Comparison of ENCODE assay signal across 8 mouse cellular contexts in genomic region chr6:99484884-99485216, GRCm38 (mm10). TPM values are rescaled to one million over a fixed set of nuclear protein-coding genes. Genes with fewer than 3 reads are reported as not detected.
DNase-seq lines count a peak whose midpoint lies in the region; ATAC-seq and TF ChIP-seq lines count a peak whose summit lies in the region.

No protein-coding gene starts in this region.

- peak overlapping the region; percentile 4 to 29; a peak in 3 of 4 replicates for H3K4me3 ChIP-seq in heart, embryonic 14.5 days (ENCODE audit: control insufficient read depth in 1 of 2, insufficient read depth in 1 of 2, low read depth in 1 of 2, low read length in 2 of 2)
- peak overlapping the region; percentile 45 for H3K4me3 ChIP-seq in E14TG2a.4 (replicated peaks; ENCODE audit: low read length)
- H3K4me3 ChIP-seq in forebrain, postnatal 0 days (ENCODE audit: low read depth, low read length) = peak overlapping the region; percentile 18; the same call in 1 of the 2 replicates
- no peak overlapping the region for H3K4me3 ChIP-seq in liver, embryonic 16.5 days (ENCODE audit: low read depth, low read length)

- 24% methylated on average over 8 of the region's 8 CpGs for WGBS in heart, embryonic 14.5 days
- 12% methylated on average over 8 of the region's 8 CpGs for WGBS in forebrain, postnatal 0 days
- WGBS in liver, embryonic 16.5 days (ENCODE audit: insufficient replicate concordance) = 26% methylated on average over 8 of the region's 8 CpGs

- H3K27ac ChIP-seq in heart, embryonic 14.5 days (replicated peaks in 1 of 2; ENCODE audit: control insufficient read depth in 1 of 2, insufficient read depth in 1 of 2, low read depth in 2 of 2, low read length in 2 of 2) = peak overlapping the region; percentile 93 to 99
- H3K27ac ChIP-seq in forebrain, postnatal 0 days (ENCODE audit: low read depth, low read length) = peak overlapping the region; percentile 62; the same call in 1 of the 2 replicates
- H3K27ac ChIP-seq in liver, embryonic 16.5 days (ENCODE audit: low read length) = peak overlapping the region; percentile 25; the same call in 1 of the 2 replicates

- peak overlapping the region; percentile 70 for H3K9ac ChIP-seq in heart, embryonic 14.5 days (ENCODE audit: low read length)
- H3K9ac ChIP-seq in forebrain, postnatal 0 days = peak overlapping the region; percentile 44; the same call in 1 of the 2 replicates
- no peak overlapping the region for H3K9ac ChIP-seq in liver, embryonic 16.5 days (ENCODE audit: low read depth, low read length)

- no peak for DNase-seq in heart, adult 8-10 months (ENCODE audit: low spot score)
- no peak for DNase-seq in forebrain, postnatal 0 days
- no peak for DNase-seq in adrenal gland, adult (ENCODE audit: inconsistent age in 2 of 2, low spot score in 1 of 2)
- DNase-seq in urinary bladder, postnatal 10 days (ENCODE audit: low spot score) = no peak
- DNase-seq in urinary bladder, adult 2 months (ENCODE audit: low spot score) = no peak

- no peak for ATAC-seq in heart, embryonic 14.5 days (ENCODE audit: insufficient number of reproducible peaks, insufficient read depth, low FRiP score, low read depth)
- no peak for ATAC-seq in forebrain, postnatal 0 days
- no peak for ATAC-seq in liver, embryonic 16.5 days (ENCODE audit: low read depth)

- TF ChIP-seq CTCF in E14TG2a.4 (conservative IDR thresholded peaks at IDR 0.05; ENCODE audit: low read length) = no peak
- no peak for TF ChIP-seq CTCF in forebrain, postnatal 0 days (IDR thresholded peaks at IDR 0.05; ENCODE audit: low read depth)

- peaks cover 12 to 35% of the 10 kb centered on the region in 2 experiments for H3K4me1 ChIP-seq in heart, embryonic 14.5 days (ENCODE audit: control insufficient read depth in 2 of 2, insufficient read depth in 2 of 2, low read length in 2 of 2)
- peaks cover 24% of the 10 kb centered on the region for H3K4me1 ChIP-seq in E14TG2a.4 (replicated peaks; ENCODE audit: low read depth, low read length)
- peaks cover 20% of the 10 kb centered on the region for H3K4me1 ChIP-seq in forebrain, postnatal 0 days (ENCODE audit: insufficient read depth)
- H3K4me1 ChIP-seq in liver, embryonic 16.5 days (ENCODE audit: control insufficient read depth, low read depth, low read length) = peaks cover 7% of the 10 kb centered on the region

- 0 out of 2 replicates have a peak, but pooled peaks cover 3% of the 10 kb centered on the region for H3K36me3 ChIP-seq in heart, embryonic 14.5 days (ENCODE audit: control insufficient read depth, insufficient read depth, low read length)
- H3K36me3 ChIP-seq in E14TG2a.4 (ENCODE audit: insufficient read depth, low read length) = no peaks in the 10 kb centered on the region
- H3K36me3 ChIP-seq in forebrain, postnatal 0 days (ENCODE audit: insufficient read depth) = no peaks in the 10 kb centered on the region
- H3K36me3 ChIP-seq in liver, embryonic 16.5 days (ENCODE audit: control insufficient read depth, insufficient read depth) = no peaks in the 10 kb centered on the region

- H3K4me2 ChIP-seq in heart, embryonic 14.5 days (ENCODE audit: low read length) = peak overlapping the region; percentile 59
- peak overlapping the region; percentile 53 for H3K4me2 ChIP-seq in forebrain, postnatal 0 days (ENCODE audit: low read depth)
- peak overlapping the region; percentile 31; the same call in 1 of the 2 replicates for H3K4me2 ChIP-seq in liver, embryonic 16.5 days (ENCODE audit: low read depth, low read length)

- H3K9me3 ChIP-seq in heart, embryonic 14.5 days (ENCODE audit: control insufficient read depth, low read length) = no peaks in the 10 kb centered on the region
- H3K9me3 ChIP-seq in E14TG2a.4 (ENCODE audit: low read length) = no peaks in the 10 kb centered on the region
- no peaks in the 10 kb centered on the region for H3K9me3 ChIP-seq in forebrain, postnatal 0 days (ENCODE audit: low read length)
- no peaks in the 10 kb centered on the region for H3K9me3 ChIP-seq in liver, embryonic 16.5 days (replicated peaks; ENCODE audit: control insufficient read depth, low read length)

- H3K27me3 ChIP-seq in heart, embryonic 14.5 days (ENCODE audit: control insufficient read depth, insufficient read depth, low read length) = no peaks in the 10 kb centered on the region
- H3K27me3 ChIP-seq in E14TG2a.4 (ENCODE audit: insufficient read depth, low read length) = peaks cover 21% of the 10 kb centered on the region
- no peaks in the 10 kb centered on the region for H3K27me3 ChIP-seq in forebrain, postnatal 0 days (ENCODE audit: insufficient read depth, low read length)
- H3K27me3 ChIP-seq in liver, embryonic 16.5 days (ENCODE audit: control insufficient read depth, insufficient read depth, low read depth, low read length) = no peaks in the 10 kb centered on the region

RNA-seq across cellular contexts. Expression of gene Foxp1, which starts 37.7 kb away (rescaled TPM):
- polyA plus RNA-seq in heart, embryonic 14.5 days (2014; fragmentation: Nextera tagmentation; extraction: Ambion mirVana) = 87.6 and 88.1 TPM in 2 replicates
- 10 to 100 TPM; 27.2 to 37.3 (median 31.2) TPM for total RNA-seq in heart, adult 8-10 months (2022)
- 112 and 157 TPM in 2 replicates for total RNA-seq in forebrain, postnatal 0 days (2014; rRNA removed)
- 137 and 167 TPM in 2 replicates for polyA plus RNA-seq in forebrain, postnatal 0 days (2015; fragmentation: Nextera tagmentation; extraction: Ambion mirVana)
- polyA plus RNA-seq in liver, embryonic 16.5 days (2015; fragmentation: Nextera tagmentation; extraction: Ambion mirVana) = 12.3 and 13.6 TPM in 2 replicates
- polyA plus RNA-seq in urinary bladder, adult 2 months (2012; rRNA removed) = 46.5 and 67.6 TPM in 2 replicates

Comparison
In these comparisons a context has a peak if more than half of its experiments do, and no peak if none do; other contexts are left out.
1. H3K27ac ChIP-seq: peak in every context shown above with its lines; median percentile 96 in heart, embryonic 14.5 days; 62 in forebrain, postnatal 0 days; 25 in liver, embryonic 16.5 days.